Mouse (Mus musculus): ENCODE data around the gene Vmn2r113. TPM values are rescaled to one million over a fixed set of nuclear protein-coding genes. Genes with fewer than 3 reads are reported as not detected.
"Not testable (repeated sequence)": the region's sequence is repeated elsewhere in the genome, so short reads cannot be mapped to it uniquely, and the experiment has no call there.

The Vmn2r113 gene
- not detected for total RNA-seq (2021)
- long read RNA-seq, experiment 1, result 0 reads
- long read RNA-seq, experiment 2, result 0 reads

- not testable (repeated sequence) for DNase-seq
Measured at GRCm38 (mm10) chr17:22942684-22943083, at the start of gene Vmn2r113. Vmn2r113 (plus strand) TSS chr17:22942984.

More at GRCm38 (mm10) chr17:22942684-22943083, at the start of gene Vmn2r113:
- intact Hi-C loops (cut with DNase I), result not testable (repeated sequence)

Other genes with a start within 250 kb of the Vmn2r113 start
- 1 to 10 TPM; 6.8 to 8.6 TPM for gene Zfp945, start 75.8 kb upstream of the Vmn2r113 start, total RNA-seq (2021)
- not detected for gene Vmn2r-ps130, start 118.2 kb downstream of the Vmn2r113 start, total RNA-seq (2021)